Mouse (Mus musculus): ENCODE results near the gene Sbpl. TPM values are rescaled to one million over a fixed set of nuclear protein-coding genes. Genes with fewer than 3 reads are reported as not detected.

The Sbpl gene
- not detected for total RNA-seq (2022)

DNA sequence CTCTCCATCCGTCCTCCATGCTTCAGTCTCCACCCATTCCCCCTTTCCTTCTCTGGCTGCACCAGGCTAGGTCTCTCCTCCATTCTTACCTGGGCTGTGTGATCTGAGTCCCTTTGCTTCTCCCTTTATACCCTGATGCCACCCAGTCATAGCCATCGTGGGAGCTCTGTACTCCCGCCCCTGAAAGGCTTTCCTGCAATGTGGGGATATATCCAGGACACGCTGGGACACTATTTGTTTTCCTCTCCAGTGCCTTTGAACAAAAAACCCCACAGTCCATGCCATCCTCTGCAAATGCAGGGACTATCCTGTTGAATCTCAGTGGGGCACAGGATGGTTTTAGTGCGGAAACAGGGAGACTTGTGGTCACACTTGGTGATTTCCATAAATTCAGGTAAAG is at the start of gene Sbpl:
TSS of gene Sbpl (minus strand) at position 101 of the 400 bp plus-strand sequence.
- no peak for DNase-seq (ENCODE audit: low spot score in 2 of 2)

DNA sequence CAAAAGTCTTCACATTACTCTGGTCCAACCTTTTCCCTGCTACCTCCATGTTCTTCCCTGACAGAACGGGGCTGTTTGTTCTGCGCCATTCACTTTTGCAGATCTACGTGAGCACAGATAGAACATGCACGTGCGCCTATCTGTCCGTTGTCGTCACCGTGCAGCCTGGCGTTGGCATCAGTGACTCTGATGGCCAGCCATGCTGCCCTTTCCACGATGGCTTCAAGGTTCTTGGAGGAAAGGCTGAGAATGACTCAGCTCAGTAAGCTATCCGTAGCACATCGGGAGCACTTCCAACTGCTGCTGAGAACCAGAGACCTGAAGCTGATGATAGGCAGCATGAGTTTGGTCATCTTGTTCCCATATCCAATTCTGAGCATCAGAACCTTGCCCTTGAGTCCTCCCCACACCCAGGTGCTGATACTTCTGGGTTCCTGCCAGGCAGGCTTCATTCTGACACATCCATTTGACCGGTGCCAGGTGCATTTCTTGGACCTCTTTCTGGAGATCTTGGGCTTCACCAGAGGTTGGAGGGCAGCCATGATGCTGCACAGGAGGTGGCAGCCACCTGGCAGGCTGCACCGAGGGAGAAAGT is 49.1 kb upstream of the Sbpl start:
- no peak for DNase-seq (ENCODE audit: low spot score in 2 of 2)

DNA sequence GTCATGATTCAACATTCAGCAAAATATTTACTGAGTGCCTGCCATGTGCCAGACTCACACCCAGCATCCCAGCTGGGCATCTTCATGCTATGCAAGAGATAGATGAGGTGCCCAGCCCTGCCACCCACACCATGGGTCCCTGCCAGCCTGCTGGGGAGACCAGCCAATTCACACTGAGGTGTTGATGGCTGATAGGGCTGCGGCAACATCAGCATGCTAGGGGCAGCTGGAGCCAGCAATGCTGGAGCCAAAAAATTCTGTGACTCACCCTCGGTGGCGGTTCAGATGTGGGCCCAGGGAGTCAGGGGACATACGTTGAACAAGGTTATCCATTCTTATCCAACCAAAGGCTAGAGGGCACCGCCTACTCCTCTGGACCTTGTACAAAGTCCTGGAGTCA is 45.3 kb upstream of the Sbpl start:
- peak; percentile 6 to 20 for DNase-seq (ENCODE audit: low spot score in 2 of 2)

DNA sequence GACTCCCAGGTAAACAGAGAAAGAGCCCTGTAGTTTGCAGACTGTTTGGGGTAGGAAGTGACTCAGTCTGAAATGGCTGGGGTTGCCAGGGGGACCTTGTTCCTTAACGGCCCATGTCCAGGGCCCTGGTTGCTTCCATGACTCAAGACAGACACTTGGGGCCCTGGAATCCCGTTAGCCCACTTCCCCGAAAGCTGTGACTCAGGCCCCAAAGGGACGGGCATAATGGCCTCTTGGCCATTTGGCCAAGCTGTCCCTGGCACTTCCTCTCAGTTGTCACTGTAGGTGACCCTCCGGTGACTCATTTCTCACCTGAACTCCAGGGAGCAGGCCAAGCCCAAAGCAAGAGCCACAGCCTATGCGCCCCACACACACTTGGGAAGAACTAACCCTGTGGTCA is 43.3 kb upstream of the Sbpl start:
- DNase-seq (ENCODE audit: low spot score in 2 of 2), result no peak

DNA sequence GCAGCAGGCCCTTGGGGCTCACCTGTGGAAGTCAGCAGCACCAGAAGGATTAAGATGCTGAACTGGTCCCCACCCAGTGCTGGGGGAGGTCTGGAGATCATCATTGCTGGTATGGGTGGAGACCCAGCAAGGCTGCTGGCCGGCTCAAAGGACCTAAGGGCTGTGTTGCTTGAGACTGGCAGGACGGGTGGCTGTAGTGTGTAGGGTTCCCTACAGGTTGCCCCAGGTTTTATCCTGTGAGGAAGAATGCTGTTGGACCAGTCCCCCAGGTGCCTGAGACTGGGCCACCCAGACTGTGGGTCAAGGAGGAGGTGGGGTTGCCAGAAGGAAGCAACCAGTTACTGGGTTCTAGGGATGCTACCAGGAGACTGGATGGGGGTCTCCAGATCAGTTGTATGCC is 42.8 kb upstream of the Sbpl start, which contains the start of gene Prss22:
TSS of gene Prss22 (minus strand) at position 200 of the 400 bp plus-strand sequence.
- DNase-seq (ENCODE audit: low spot score in 2 of 2), result no peak

DNA sequence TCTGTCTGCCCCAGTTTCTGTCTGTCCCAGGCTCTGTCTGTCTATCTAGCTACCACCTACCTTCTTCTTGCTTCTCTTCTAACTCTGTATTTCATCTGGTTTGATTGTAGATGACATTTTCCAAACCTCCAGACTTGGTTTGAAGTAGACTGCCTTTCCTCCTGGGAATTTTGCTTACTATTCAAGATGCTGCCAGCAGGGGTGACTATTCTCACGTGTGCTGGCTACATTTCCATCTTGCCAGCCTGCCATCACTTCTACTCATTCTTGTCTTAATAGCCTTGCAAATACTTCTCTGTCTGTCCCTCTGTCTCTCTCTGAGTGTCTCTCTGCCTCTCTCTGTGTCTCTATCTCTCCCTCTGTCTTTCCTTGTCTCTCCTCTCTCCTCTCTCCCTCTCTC is 40.3 kb upstream of the Sbpl start:
- no peak for DNase-seq (ENCODE audit: low spot score in 2 of 2)

DNA sequence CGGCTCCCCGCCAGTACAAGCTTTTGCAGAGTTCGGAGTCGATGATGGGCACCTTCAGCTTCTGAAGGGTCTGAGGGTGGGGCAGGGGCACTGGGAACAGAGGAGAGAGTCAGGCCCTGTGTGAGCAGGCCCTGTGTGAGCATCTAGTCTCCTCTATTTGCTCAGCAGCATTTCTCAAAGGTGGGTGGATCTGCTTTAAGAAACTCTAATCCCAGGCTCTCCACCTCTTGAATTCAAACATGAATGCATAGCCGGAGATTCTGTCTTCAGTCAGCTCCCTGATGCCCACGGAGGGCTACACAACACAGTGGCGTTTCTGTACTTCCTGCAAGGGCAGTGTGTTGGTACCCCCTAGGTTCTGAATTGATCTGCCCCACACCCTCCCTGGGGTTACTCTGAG is 39.6 kb upstream of the Sbpl start:
- no peak for DNase-seq (ENCODE audit: low spot score in 2 of 2)

DNA sequence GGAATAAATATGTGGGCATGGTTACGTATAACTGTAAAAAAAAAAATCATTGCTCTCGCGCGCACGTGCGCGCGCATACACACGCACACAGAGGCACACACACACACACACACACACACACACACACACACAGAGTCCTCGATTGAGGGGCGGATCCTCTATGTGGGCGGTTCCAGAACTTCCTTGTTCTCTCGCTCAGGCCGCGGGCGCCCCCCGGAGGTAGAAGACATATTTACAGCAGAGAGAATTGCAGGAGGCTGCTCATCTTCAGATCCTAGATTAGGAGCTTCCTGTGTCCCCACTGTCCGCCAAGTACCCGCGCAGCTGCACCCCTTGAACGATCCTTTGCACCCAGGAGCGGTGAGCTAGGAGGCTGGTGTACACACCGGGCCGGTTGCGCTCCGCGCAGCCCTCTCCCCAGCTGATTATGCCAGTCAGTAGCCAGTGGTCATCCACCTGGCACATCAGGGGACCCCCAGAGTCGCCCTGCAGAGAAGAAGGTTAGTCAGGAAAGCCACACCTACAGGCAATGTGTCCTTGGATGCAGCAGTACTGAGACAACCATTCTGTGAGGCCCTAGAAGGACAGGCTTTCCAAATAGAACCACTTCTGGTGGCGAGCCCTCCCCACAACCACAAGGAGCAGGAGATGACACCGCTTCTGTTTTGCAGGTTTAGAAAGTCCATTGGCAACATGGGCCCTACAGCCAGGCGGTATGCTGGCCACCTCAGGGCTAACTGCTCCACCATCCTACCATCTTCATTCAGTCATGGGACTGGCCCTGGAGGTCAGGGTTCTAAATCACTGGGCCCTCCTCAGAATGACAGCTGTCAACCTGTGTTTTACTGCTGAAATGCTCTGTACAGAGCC is 38.7 kb upstream of the Sbpl start:
- DNase-seq (ENCODE audit: low spot score in 2 of 2), result peak; percentile 82 to 89

DNA sequence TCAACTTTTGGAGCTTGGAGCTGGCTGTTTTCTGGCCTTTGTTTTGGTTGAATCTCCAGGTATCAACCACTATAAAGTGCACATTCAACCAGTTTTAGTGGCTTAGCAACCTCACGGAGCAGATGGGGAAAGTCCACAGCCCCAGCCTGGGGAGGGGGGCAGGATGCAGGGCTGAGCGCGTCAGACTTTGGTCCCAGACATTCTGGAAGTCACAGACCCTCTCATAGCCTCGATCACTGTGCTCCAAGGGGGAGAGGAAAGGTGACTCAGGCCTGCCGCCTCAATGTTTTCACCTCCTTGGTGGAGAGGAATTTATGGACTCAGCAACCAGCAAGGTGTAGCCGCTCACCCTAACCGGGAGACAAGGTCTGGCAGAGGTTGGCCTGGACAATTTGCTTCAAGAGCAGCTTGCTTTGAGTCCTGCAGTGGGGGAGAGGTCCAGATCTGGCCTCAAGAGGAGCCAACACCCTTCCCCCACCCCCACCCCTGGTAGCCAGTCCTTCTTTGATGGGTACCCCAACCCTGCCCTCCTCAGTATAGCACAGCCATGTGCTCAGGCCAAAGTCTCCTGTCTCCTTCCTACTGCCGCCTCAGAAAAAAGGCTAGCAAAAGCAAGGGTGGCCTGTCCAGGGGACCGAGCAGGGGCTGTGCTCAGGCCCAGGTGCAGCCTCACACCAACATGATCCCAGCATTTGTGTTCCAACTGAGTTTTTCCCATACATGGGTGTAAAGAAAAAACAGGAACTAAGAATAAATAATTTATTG is 37.9 kb upstream of the Sbpl start:
- no peak for DNase-seq (ENCODE audit: low spot score in 2 of 2)

DNA sequence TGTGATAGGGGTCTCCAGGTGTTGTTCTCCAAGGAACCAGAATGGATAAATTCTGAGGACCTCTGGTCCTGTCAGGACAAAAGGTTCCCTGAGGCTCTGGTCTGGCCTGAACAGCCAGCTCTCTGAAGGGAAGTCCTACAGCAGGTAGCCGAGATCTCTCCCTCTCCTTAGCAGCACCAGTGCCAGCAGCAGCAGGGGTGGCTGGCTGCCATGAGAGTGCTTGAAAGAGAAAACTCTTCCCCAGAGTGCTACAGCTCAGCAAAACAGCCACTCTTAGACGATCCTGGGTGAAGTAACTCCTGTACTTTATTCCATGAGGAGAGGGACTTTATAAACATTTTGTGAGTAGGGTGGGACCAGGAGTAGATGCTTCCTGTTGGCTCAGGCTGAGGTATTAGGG is 34.7 kb upstream of the Sbpl start:
- no peak for DNase-seq (ENCODE audit: low spot score in 2 of 2)

DNA sequence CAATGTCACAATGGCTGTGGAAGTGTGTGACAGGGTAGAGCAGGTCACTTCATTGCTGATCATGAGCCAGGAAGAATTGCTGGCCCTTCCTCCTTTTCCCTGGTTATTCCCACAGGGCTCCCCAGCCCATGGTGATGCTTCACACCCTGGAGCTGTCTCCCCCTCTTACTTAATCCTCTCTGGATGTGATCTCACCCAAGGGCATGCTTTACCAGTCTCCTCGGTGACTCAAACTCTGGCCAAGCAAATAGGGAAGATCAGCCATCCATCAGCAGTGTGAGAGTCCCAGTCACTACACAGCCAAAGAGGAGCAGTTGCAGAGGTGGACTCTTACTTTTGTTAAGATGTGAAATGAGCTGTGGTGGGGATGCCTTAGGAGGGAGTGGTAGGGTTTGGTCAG is 29.9 kb upstream of the Sbpl start:
- no peak for DNase-seq (ENCODE audit: low spot score in 2 of 2)

DNA sequence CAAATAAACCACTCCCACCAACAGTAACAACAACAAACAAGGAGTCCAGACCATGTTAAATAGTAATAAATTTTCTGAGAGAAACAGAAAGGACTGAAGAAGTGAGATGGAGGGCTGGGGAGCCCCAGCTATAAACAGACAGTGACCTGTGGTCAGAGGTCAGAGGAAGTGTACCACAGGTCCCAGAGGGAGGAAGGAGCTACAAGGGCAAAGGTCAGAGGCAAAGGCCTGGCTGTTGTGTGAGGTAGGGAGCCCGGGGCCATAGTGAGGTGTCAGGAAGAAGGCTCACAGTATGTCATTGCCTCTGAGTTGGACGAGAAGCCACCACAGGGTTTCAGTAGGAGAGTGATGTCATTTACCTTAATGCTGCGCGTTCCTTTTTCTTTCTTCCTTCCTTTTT is 27.8 kb upstream of the Sbpl start:
- DNase-seq (ENCODE audit: low spot score in 2 of 2), result no peak

DNA sequence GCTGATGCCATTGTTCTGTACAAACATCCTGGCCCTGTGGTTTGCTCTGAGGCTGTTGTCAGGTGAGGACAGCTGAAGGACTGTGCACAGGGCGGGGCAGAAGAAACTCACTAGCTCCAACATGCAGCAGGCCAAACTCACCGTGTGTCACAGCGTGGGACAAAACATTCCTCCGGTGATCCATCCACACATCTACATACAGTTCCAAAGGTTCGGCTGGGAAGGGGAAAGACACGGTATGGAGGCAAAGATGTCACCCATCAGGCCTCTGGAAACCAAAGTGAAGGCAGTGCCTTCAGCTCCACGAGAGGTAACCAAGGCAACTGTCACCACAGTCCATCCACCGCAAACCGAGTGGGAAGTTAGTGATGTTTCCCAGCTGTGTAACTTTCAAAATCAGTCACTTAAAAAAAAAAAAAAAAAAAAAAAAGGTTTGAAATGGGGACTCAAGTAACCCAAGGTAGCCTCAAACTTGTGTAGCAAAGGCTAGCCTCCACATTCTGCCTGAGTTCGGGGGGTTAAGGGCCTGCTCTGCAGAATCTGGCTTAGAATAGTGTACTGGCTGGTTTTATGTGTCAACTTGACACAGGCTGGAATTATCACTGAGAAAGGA is 25.3 kb upstream of the Sbpl start, which contains the start of gene Prss30:
TSS of gene Prss30 (minus strand) at position 270 of the 613 bp plus-strand sequence.
- DNase-seq (ENCODE audit: low spot score in 2 of 2), result no peak

DNA sequence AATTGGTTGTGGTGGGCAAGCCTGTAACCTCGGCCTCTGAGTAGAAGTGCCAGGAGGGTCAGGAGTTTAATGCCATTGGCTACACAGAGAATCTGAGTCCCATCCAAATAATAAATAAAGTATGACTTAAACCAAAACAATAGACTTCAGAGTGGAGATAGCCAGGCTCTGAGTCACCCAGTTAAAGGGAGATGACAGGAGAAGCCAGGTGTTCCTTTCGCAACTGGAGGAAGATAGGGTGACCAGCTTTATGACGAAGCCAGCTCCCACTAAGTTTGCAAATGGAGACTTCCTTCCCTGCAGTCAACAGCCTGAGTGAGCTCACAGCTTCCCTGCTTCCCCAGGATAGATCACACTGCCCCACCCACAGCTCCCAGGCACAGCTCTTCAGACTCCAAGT is 24.4 kb upstream of the Sbpl start:
- DNase-seq (ENCODE audit: low spot score in 2 of 2), result no peak

DNA sequence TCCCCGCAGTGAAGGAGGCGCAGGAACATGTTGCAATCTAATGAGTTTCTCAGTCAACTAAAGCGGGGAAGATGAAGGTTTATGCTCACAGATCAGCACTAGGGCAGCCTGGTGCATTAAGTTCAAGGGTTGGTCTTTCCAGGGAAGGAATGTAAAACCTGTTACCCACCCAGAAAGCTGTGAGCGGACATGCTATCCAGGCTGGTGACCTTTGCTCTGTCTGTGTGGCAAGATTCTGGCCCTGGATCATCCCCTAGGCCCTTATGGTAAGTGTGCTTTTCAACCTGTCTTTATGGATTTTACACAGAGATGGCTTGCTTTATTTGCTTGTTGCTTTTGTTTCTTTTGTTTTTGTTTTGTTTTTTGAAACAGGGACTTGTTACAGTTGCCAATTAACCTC is 21.6 kb upstream of the Sbpl start:
- no peak for DNase-seq (ENCODE audit: low spot score in 2 of 2)

DNA sequence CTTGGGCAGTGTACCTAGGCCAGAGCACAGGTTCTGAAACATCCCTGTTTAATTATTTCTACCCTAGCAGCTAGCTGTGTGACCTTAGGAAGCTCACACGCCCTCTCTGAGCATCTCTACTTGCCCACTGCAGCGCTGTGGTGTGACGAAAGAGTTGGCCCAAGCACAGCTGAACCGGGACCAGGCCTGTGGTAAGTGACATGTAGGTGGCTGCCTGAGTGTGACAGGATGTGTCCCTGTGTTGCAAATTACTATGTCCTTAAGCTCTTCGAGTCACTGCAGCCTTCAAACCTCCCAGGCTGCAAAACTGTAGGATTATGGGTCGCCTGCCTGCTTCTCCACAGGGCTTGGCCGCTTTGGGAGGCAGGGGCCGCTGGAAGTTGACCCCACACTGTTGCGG is 16.2 kb upstream of the Sbpl start:
- no peak for DNase-seq (ENCODE audit: low spot score in 2 of 2)

DNA sequence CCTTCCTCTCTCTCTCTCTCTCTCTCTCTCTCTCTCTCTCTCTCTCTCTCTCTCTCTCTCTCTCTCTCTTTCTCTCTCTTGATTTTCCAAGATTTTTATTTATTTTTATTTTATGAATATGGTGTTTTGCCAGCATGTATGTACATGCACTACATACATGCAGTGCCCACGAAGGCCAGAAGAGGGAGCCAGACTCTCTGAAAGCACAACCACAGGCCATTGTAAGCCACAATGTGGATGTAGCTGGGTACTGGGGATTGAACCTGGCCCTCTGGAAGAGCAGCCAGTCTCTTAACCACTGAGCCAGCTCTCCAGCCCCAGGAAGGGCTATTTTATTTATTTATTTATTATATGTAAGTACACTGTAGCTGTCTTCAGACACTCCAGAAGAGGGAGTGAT is 14.2 kb upstream of the Sbpl start:
- DNase-seq (ENCODE audit: low spot score in 2 of 2), result peak; percentile 41 to 44

DNA sequence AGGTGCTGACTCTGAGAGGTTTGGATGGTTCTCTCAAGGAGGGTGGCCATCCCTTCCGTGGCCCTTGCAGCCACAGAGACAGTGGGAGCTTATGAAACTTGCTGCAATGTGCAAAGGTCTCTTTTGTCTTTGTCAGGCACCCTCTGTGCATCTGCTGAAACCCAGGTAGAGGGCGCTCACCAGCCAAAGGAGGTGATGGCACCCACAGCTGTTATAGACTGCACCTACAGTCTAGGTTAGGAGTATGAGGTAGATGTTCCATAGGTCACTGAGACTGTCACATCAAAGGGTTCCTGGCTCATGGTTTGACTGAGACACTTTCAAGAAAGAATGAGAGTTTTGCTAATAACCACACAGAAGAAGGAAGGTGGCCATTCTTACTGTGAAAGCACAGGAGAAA is 13.7 kb upstream of the Sbpl start:
- no peak for DNase-seq (ENCODE audit: low spot score in 2 of 2)

DNA sequence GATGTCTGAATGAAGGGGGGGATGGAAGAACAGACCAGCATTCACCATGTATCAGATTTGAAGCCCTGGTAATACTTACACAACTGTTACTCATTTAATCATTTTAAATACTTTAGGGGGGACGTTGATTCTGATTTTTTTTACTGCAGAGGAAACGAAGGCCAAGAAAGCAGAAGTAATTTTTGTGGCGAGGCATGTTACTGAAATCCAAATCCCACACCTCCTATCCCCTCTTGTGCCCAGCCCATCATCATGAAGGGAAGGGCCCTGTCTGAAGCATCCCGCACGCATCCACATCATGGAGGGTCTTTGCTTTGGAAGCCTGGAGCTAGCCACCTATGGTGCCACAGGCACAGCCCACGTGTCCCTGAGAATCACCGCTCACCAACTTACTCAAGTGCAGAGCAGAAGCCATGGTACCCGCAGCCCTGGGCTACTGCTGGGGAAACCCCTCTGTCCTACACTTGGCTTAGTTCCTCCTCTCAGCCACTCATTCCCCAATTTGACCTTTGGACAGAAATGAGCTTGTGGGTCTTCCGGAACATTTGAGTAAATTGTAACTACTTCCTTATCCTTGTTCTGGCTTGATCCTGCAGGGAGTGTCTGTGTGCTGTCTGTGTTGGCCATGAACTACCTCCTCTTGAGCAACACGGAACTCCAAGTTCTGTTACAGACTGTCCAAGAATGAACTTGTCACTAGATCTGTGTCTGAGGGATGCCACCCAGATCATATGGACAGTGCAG is 11.8 kb upstream of the Sbpl start:
- DNase-seq (ENCODE audit: low spot score in 2 of 2), result no peak

DNA sequence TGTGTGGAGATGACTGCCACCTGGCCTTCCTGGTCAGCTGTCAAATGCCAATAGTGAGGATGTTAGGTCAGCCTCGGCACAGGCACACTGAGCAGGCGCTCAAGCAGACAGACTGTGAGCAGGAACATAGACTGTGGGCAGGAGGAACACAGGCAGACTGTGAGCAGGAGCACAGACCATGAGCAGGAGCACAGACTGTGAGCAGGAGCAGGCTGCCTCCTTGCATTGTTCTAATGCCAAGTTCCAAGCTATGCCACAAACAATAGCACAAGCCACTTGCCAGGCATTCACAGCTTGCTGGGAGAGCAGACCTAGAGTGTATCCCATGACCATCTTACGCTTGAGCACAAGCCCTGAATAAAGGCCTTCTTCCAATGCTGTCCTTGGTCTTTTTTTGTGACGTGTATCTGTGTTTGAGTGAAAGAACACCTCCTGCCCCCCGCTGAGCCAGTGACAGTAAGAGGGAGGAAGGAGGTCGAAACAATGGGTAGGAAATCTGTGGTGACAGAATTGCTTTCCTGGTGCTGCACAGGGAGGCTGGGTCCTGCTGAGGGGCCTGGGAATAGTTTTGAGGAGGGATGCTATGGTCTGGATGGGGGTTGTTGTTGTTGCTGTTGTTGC is 10.8 kb upstream of the Sbpl start:
- DNase-seq (ENCODE audit: low spot score in 2 of 2), result no peak

Measured in gastrocnemius, adult 8-10 months (tissue).